Mouse (Mus musculus) heart, embryonic 10.5 days (tissue): ENCODE data around the gene Adgrl4. TPM values are rescaled to one million over a fixed set of nuclear protein-coding genes. Genes with fewer than 3 reads are reported as not detected.

Experiments used
- DNase-seq: peaks from one replicate; pipeline ENCODE4 v3.0.0-alpha.2; 2017; ENCODE audit warnings: low spot score
- H3K27ac ChIP-seq: fragments of 300-500 bp; sonication (generic); 2 replicates; pipeline ENCODE4 v1.5.1; 2016; ENCODE audit warnings: mild to moderate bottlenecking
- H3K27me3 ChIP-seq: fragments of 300-500 bp; sonication (generic); 2 replicates; pipeline ENCODE4 v1.6.1; 2016; ENCODE audit warnings: mild to moderate bottlenecking; ENCODE audit not compliant: poor library complexity, insufficient read depth, severe bottlenecking
- H3K36me3 ChIP-seq: fragments of 300-500 bp; sonication (generic); 2 replicates; pipeline ENCODE4 v1.6.1; 2016; ENCODE audit warnings: mild to moderate bottlenecking, moderate library complexity
- H3K4me1 ChIP-seq: fragments of 300-500 bp; sonication (generic); 2 replicates; pipeline ENCODE4 v1.6.1; 2016; ENCODE audit warnings: mild to moderate bottlenecking
- H3K4me3 ChIP-seq: fragments of 300-500 bp; sonication (generic); 2 replicates; pipeline ENCODE4 v1.5.1; 2016; ENCODE audit warnings: mild to moderate bottlenecking, moderate library complexity
- H3K9me3 ChIP-seq: fragments of 300-500 bp; sonication (generic); 2 replicates; pipeline ENCODE4 v1.6.1; 2016; ENCODE audit warnings: mild to moderate bottlenecking, moderate library complexity
- WGBS: fragments of 180-500 bp; shearing (Covaris S2); methylation state at CpG from one replicate; pipeline ENCODE4 v1.1.7; 2016; 5-methylcytosine and 5-hydroxymethylcytosine counted together
- polyA plus RNA-seq: library from polyadenylated mRNA; unstranded; fragments of >200 nt; fragmentation: Nextera tagmentation; extraction: Ambion mirVana; gene quantifications from 2 replicates; pipeline ENCODE4 v1.2.1, GENCODE M21; 2016

The Adgrl4 gene
- polyA plus RNA-seq, 1 experiment from 2014 or later: 9.2 TPM

DNA sequence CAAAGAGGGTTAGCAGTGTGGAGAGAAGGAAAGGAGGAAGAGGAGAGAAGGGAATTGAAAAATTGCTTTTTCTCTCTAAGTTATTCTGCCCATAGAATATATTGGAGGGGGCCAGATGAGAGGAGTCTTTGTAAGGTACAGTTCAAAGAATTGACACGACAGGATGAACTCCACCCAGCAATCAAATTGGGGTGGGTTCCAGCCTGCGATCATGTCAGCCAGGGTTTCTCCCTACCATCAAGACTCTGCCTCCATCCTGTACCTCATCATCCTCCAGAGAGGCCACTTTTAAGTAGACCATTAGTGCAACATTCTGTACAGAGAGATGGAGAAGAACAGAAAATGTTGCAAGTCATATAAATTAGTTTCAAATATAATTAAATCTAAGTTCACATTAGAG lies 2.3 kb downstream of the Adgrl4 start:
- Histone ChIP-seq H3K4me3 (no peak overlapping the region), H3K27ac (no peak overlapping the region)
- 74% methylated on average over 2 of the region's 2 CpGs for WGBS

DNA sequence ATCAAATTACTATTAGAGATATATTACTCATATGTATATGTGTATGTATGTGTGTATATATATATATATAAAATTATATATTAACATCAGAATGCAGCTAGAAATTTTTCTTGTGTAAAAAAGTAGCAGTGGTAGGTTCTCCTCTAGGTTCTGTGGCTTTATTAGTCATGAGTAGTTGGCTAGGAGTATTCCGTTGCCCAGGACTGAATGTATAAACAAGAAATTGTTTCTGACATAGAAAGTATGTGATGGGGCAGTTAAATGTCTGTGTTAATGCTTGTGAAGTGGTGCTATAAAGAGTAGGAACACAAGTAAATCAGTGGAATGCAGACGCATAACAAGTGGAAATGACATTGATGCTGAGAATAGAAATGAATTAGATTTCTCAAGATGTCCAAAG lies 4.3 kb downstream of the Adgrl4 start:
- no peak overlapping the region for H3K27ac ChIP-seq
- H3K9me3 ChIP-seq: no peaks in the 10 kb centered on the region
- WGBS: 89% methylated on average over 2 of the region's 2 CpGs
- no peaks in the 10 kb centered on the region for H3K27me3 ChIP-seq
- no peak overlapping the region for H3K4me3 ChIP-seq
- peaks cover 9% of the 10 kb centered on the region; the same call in 1 of the 2 replicates for H3K4me1 ChIP-seq
- DNase-seq: no peak
- no peaks in the 10 kb centered on the region for H3K36me3 ChIP-seq

More for the DNA sequence above, 2.3 kb downstream of the Adgrl4 start:
- Histone ChIP-seq H3K36me3 (no peaks in the 10 kb centered on the region), H3K4me1 (peaks cover 9% of the 10 kb centered on the region; the same call in 1 of the 2 replicates), H3K9me3 (no peaks in the 10 kb centered on the region), H3K27me3 (no peaks in the 10 kb centered on the region)
- DNase-seq: no peak

DNA sequence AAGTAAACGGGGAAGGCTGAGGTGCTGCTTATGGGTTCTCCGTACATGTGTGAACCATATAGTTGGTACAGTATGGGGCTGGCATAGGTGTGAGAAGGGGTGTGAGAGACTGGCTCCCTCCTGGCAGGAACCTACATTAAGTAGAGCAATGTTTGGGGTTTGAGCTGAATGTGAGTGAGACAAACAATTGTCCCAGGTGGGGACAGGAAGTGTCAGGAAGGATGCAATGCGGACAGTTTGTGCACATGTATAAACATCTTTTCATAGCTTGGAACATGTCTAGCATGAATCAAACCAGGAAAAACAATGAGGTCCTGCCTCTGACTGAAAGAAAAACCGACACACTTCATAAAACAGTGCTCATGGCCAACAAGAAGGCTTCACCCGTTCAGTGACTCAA lies 5.8 kb downstream of the Adgrl4 start:
- H3K4me3 ChIP-seq: no peak overlapping the region
- H3K27ac ChIP-seq: no peak overlapping the region
- no peaks in the 10 kb centered on the region for H3K27me3 ChIP-seq
- DNase-seq: no peak
- no peaks in the 10 kb centered on the region for H3K9me3 ChIP-seq
- WGBS: 75% methylated on average over 5 of the region's 5 CpGs
- no peaks in the 10 kb centered on the region for H3K36me3 ChIP-seq
- no peaks in the 10 kb centered on the region for H3K4me1 ChIP-seq

DNA sequence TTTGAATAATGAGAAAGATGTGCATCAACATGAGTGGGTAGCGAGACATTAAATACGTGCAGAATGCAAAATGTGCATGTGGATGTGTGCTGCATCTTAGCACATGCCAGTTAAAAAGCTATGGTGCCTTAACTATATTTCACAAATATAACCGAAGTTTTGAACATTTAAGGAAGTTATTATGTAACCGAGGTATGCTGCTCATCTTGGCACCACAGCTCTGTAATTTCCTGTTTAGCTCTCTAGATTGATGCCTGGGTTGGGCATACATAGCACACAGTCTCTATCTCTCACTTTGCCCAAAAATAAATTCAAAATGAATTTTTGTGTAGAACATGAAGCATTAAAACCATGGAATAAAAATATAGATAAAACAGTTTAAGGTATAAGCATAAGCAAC lies 6.6 kb downstream of the Adgrl4 start:
- Histone ChIP-seq H3K27me3 (no peaks in the 10 kb centered on the region), H3K9me3 (no peaks in the 10 kb centered on the region), H3K36me3 (no peaks in the 10 kb centered on the region), H3K27ac (no peak overlapping the region), H3K4me1 (no peaks in the 10 kb centered on the region), H3K4me3 (no peak overlapping the region)
- WGBS: 86% methylated on average over 4 of the region's 4 CpGs
- no peak for DNase-seq

DNA sequence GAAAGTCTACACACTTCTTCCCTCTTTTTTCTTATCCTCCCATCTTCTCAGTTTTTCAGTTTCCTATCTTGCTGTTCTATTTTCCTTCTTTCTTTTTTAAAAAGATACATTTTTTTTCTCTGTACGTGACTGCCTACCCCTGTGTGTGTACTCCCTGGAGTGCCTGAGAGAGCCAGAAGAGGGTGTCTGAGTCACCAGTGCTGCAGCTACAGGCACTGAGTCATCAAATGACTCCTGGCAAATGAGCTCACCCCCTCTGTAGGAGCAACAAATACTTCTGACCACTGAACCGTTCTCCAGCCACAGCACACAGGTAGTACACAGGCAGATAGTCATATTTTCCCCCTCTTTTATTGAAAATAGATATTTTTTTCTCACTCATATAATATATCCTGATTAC lies 8.2 kb downstream of the Adgrl4 start:
- WGBS: 33% methylated on average over 2 of the region's 2 CpGs
- Histone ChIP-seq H3K27ac (no peak overlapping the region), H3K9me3 (no peaks in the 10 kb centered on the region), H3K27me3 (no peaks in the 10 kb centered on the region), H3K36me3 (no peaks in the 10 kb centered on the region), H3K4me3 (no peak overlapping the region), H3K4me1 (no peaks in the 10 kb centered on the region)
- no peak for DNase-seq

DNA sequence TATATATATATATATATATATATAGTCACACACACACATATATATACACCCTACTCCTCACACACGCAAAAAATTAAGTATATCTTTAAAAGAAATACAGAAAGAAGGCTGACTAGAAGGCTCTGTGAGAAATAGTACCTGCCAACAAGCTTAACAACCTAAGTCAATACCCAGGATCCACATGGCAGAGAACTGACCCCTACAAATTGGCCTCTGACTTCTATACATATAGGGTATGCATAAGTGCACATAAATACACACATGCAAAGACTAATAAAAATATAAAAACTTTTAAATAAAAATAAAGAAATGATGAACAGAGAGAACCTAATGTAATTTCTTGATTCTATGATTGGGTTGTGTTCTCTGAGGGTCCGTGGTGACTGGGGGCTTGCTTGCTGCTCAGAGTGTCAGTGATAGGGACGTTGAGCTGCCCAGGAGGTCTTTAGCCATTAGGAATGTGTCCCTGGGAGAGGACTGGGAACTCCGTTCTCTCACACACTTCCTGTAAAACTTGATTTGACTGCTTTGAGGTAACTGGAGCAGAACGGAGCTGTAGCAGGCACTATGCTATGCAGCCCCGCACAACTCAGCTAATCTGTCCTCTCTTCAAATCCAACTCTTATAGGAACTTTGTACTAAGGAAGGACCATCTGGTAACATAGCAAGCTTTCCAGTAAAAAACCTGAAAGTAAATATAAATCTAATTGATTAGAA lies 17.5 kb downstream of the Adgrl4 start:
- 49% methylated on average over 6 of the region's 6 CpGs for WGBS
- no peak for DNase-seq
- Histone ChIP-seq H3K4me1 (0 out of 2 replicates have a peak, but pooled peaks cover 2% of the 10 kb centered on the region), H3K4me3 (no peak overlapping the region), H3K9me3 (no peaks in the 10 kb centered on the region), H3K27me3 (no peaks in the 10 kb centered on the region), H3K36me3 (no peaks in the 10 kb centered on the region), H3K27ac (no peak overlapping the region)

DNA sequence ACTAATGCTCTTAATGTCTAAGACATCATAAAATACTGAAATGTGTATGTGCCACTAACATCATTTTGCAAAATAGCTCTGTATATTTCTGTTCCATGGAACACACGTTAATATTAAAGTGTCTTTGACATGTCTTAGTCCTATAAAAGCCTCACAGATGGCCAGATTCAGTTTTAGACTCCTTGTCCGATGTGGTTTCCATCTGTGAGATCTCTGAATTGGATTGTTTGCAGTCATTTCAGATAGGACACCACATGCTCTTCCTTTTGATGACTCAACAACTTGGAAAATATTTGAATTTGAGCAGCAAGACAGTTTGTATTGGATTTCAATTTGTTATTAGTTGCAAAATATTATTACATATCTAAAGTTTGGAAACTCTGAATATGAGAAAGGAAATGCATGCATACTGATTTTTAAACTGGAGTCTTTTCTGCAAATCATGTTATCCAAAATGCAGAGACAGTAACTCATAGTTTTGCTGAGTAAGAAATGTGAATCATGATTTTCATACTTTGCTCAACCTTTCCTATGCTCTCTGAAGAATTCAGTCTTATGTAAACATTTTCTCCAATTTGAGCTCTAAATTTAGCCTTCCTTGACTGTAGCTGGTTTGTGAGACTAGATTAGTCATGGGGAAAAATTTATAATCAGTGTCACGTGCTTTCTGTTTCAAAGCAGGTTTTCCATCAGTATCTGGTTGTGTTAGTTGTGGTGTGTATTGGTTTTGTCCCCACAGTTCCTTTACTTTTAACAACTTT lies 21.9 kb downstream of the Adgrl4 start:
- Histone ChIP-seq H3K27me3 (no peaks in the 10 kb centered on the region), H3K36me3 (no peaks in the 10 kb centered on the region), H3K4me3 (no peak overlapping the region), H3K4me1 (0 out of 2 replicates have a peak, but pooled peaks cover 2% of the 10 kb centered on the region), H3K9me3 (no peaks in the 10 kb centered on the region), H3K27ac (no peak overlapping the region)
- no peak for DNase-seq
- WGBS: 73% methylated on average over 3 of the region's 3 CpGs

DNA sequence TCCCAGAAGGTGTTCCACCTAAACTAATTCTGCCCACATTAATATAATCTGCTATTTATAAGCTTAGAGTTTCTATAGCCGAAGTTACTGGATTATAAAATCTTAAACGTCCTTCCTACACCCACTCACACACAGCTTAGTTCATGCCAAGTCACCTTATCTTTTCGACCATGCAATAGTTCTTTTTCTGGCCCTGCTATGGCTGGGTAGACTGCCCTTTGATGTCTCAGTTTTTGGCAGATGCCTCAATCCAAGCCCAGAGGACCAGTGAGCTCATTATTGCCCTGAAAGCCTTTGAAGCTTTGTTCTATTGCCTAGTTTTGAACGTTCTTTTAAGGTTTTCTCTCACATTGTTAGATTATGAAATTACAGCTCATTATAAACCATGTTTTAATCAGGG lies 27.5 kb downstream of the Adgrl4 start:
- no peak for DNase-seq
- WGBS: 67% methylated on average over 4 of the region's 4 CpGs
- no peaks in the 10 kb centered on the region for H3K36me3 ChIP-seq
- H3K4me1 ChIP-seq: no peaks in the 10 kb centered on the region
- no peak overlapping the region for H3K4me3 ChIP-seq
- H3K27ac ChIP-seq: no peak overlapping the region
- no peaks in the 10 kb centered on the region for H3K27me3 ChIP-seq
- no peaks in the 10 kb centered on the region for H3K9me3 ChIP-seq

DNA sequence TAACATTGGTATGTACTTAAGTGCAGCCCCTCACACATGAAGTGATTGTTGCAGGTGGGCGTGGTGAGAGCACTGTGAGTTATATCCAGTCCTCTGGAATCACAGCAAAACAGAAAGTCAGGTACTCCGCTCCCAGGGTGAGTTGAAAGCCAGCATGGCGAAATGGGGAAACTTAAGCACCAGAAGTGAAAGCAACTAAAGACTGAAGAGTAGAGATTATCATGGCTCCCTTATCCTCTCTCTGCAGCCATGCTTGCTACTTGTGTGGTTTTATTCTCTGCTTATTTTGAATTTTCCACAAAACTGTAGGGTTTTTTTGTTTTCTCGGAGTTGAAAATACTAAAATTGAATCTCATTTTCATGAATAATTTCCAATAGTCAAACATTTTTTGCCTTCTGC lies 51.2 kb downstream of the Adgrl4 start:
- H3K4me3 ChIP-seq: no peak overlapping the region
- WGBS: 86% methylated on average over 4 of the region's 4 CpGs
- H3K4me1 ChIP-seq: no peaks in the 10 kb centered on the region
- DNase-seq: no peak
- no peaks in the 10 kb centered on the region for H3K27me3 ChIP-seq
- H3K27ac ChIP-seq: no peak overlapping the region
- no peaks in the 10 kb centered on the region for H3K9me3 ChIP-seq
- H3K36me3 ChIP-seq: no peaks in the 10 kb centered on the region

DNA sequence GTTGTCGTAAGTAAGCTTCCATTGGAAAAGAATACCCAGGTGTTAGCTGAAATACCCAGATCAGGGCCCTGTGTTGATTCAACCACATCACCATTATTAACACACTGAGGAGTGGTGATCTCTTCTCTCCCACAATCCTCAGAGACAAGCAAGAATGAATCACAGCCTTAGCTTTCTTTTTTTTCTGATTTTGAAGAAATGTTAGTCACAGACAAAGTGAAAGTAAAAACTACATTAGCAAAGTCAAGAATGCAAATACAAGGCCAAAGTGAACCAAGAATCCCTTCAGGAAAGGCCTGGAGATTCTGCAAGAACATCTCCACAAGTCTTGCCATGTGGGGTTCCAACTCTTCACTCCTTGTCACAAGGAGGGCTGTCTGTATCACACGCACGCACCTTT lies 67.9 kb downstream of the Adgrl4 start:
- 79% methylated on average over 3 of the region's 3 CpGs for WGBS
- no peak overlapping the region for H3K4me3 ChIP-seq

DNA sequence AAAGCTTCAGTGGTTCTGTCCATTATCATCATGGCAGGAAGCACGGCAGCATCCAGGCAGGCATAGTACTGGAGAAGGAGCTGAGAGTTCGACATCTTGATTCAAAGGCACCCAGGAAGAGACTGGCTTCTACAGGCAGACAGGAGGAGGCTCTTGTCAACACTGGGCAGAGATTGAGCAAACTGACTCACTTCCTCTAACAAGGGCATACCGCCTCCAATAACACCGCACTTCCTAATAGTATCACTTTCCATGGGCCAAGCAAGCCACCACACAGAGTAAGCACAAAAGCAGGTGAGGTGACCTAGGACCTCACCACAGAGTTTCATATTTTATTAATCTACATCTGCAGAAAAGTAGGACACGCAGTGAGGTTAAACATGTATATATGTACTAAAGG lies 73.5 kb downstream of the Adgrl4 start:
- DNase-seq: no peak
- 84% methylated on average over 5 of the region's 5 CpGs for WGBS
- Histone ChIP-seq H3K27ac (no peak overlapping the region), H3K36me3 (no peaks in the 10 kb centered on the region), H3K4me3 (no peak overlapping the region), H3K27me3 (no peaks in the 10 kb centered on the region), H3K4me1 (no peaks in the 10 kb centered on the region), H3K9me3 (no peaks in the 10 kb centered on the region)

More for the DNA sequence above, 67.9 kb downstream of the Adgrl4 start:
- H3K9me3 ChIP-seq: no peaks in the 10 kb centered on the region
- no peaks in the 10 kb centered on the region for H3K36me3 ChIP-seq
- H3K27ac ChIP-seq: no peak overlapping the region
- no peak for DNase-seq
- H3K27me3 ChIP-seq: no peaks in the 10 kb centered on the region
- no peaks in the 10 kb centered on the region for H3K4me1 ChIP-seq

DNA sequence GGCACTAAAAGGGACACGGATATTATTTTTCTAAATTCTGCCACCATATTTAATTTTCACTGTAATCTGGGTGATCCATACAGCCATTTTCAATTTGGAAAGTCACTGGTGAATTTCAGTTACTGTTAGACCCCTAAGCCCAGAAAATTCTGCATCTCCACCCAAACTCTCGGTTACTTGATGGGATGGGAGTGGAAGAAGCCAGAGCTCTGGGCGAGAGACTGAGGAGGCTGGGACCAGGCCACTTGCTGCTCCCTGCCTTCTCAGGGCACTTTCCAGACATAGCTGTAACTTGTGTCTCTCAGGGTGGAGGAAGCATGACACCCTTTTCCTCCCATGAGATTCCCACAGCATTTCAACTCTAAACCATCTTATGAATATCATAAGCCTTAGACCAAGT lies 109.5 kb downstream of the Adgrl4 start:
- no peaks in the 10 kb centered on the region for H3K27me3 ChIP-seq
- H3K4me3 ChIP-seq: no peak overlapping the region
- no peaks in the 10 kb centered on the region for H3K9me3 ChIP-seq
- no peak for DNase-seq
- H3K36me3 ChIP-seq: no peaks in the 10 kb centered on the region
- H3K4me1 ChIP-seq: no peaks in the 10 kb centered on the region
- no peak overlapping the region for H3K27ac ChIP-seq
- WGBS: 79% methylated on average over 3 of the region's 3 CpGs

DNA sequence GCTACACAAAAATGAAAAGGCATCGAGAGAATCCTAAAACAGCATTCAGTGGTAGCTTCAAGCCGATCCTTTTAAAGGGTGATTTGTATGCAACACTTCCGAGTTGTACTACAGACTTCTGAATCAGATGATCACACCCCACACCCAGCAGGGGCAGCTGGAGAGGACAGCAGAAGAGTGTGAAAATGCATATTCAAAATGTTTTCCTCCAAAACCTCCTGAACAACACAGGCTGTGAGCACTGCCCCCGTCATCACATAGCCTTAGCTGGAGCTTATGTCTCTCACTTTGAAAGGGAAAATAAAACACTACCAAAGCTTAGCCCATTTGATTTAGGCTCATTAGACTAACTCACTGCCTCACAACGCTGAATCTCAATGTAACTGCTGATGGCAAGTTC lies 113.3 kb downstream of the Adgrl4 start:
- H3K9me3 ChIP-seq: no peaks in the 10 kb centered on the region

More for the DNA sequence above, 113.3 kb downstream of the Adgrl4 start:
- no peak overlapping the region for H3K27ac ChIP-seq
- H3K4me3 ChIP-seq: no peak overlapping the region
- WGBS: 46% methylated on average over 5 of the region's 5 CpGs
- no peaks in the 10 kb centered on the region for H3K27me3 ChIP-seq
- no peaks in the 10 kb centered on the region for H3K36me3 ChIP-seq
- DNase-seq: no peak
- H3K4me1 ChIP-seq: no peaks in the 10 kb centered on the region
